Mouse (Mus musculus) bone marrow macrophage, adult 2 months (primary cell): ENCODE measurements at regions not wholly inside any gene's neighbourhood (a gene's known extent, or its start where the extent isn't known, plus 50 kb on each side); places are given as distances from the start of the nearest gene placed in this dataset.

Experiments
- CTCF ChIP-seq: IDR thresholded peaks from 2 replicates; pipeline ENCODE4 v1.5.1; 2012; ENCODE audit warnings: low read depth, mild to moderate bottlenecking, low read length, moderate library complexity
- POLR2A ChIP-seq: IDR thresholded peaks from 2 replicates; pipeline ENCODE4 v1.6.1; 2012; ENCODE audit warnings: mild to moderate bottlenecking, low read depth, low read length, borderline replicate concordance

GRCm38 (mm10) chr11:117559839-117560238, 75.7 kb downstream of the Gm11733 start:
- TF ChIP-seq POLR2A (no peak), CTCF (no peak)
